Mouse (Mus musculus) cerebellum, adult (tissue): ENCODE measurements around the gene Cacna1c.

Source experiments
- ATAC-seq: cut with Nextera tagmentation; 2 replicates; pipeline ENCODE4 v1.9.2; 2017; ENCODE audit warnings: mild to moderate bottlenecking, moderate library complexity, mixed read lengths; ENCODE audit not compliant: insufficient number of reproducible peaks, low FRiP score, low TSS enrichment

Gene Cacna1c

GRCm38 (mm10) chr6:118938386-118939096 lies 257.7 kb downstream of the Cacna1c start:
- no peak for ATAC-seq

- ATAC-seq = no peak
These were observed 258.7 kb downstream of the Cacna1c start for GRCm38 (mm10) chr6:118937536-118937935.

- no peak; the same call in 1 of the 2 replicates for ATAC-seq
These were observed 260.4 kb downstream of the Cacna1c start for GRCm38 (mm10) chr6:118935520-118936415.

GRCm38 (mm10) chr6:118934243-118934902 lies 261.8 kb downstream of the Cacna1c start:
- no peak for ATAC-seq

- no peak for ATAC-seq
These were observed 263.1 kb downstream of the Cacna1c start for GRCm38 (mm10) chr6:118933017-118933594.

GRCm38 (mm10) chr6:118932002-118932700 lies 264.1 kb downstream of the Cacna1c start:
- ATAC-seq = no peak

- ATAC-seq = no peak
These were observed 269.5 kb downstream of the Cacna1c start for GRCm38 (mm10) chr6:118926669-118927068.

- ATAC-seq = no peak
These were observed 271.8 kb downstream of the Cacna1c start for GRCm38 (mm10) chr6:118924426-118924825.

- ATAC-seq = peak; percentile 65
These were observed 272.3 kb downstream of the Cacna1c start for GRCm38 (mm10) chr6:118923926-118924325.

GRCm38 (mm10) chr6:118923212-118923577 lies 273.0 kb downstream of the Cacna1c start:
- no peak for ATAC-seq

GRCm38 (mm10) chr6:118922328-118923211 lies 273.6 kb downstream of the Cacna1c start:
- 0 out of 2 replicates have a peak, but pooled peaks have one; percentile 33 for ATAC-seq

GRCm38 (mm10) chr6:118908176-118908575 lies 288.0 kb downstream of the Cacna1c start:
- ATAC-seq = no peak

GRCm38 (mm10) chr6:118907704-118908103 lies 288.5 kb downstream of the Cacna1c start:
- no peak for ATAC-seq

GRCm38 (mm10) chr6:118906878-118907277 lies 289.3 kb downstream of the Cacna1c start:
- ATAC-seq = no peak

GRCm38 (mm10) chr6:118899688-118900087 lies 296.5 kb downstream of the Cacna1c start:
- no peak for ATAC-seq

- no peak for ATAC-seq
These were observed 299.1 kb downstream of the Cacna1c start for GRCm38 (mm10) chr6:118897101-118897500.

GRCm38 (mm10) chr6:118894043-118894442 lies 302.2 kb downstream of the Cacna1c start:
- ATAC-seq = no peak

GRCm38 (mm10) chr6:118889441-118889840 lies 306.8 kb downstream of the Cacna1c start:
- no peak for ATAC-seq

- ATAC-seq = no peak
These were observed 309.2 kb downstream of the Cacna1c start for GRCm38 (mm10) chr6:118887032-118887431.
